Mouse (Mus musculus): Measurements from ENCODE around the gene Pnmal1.

DNA sequence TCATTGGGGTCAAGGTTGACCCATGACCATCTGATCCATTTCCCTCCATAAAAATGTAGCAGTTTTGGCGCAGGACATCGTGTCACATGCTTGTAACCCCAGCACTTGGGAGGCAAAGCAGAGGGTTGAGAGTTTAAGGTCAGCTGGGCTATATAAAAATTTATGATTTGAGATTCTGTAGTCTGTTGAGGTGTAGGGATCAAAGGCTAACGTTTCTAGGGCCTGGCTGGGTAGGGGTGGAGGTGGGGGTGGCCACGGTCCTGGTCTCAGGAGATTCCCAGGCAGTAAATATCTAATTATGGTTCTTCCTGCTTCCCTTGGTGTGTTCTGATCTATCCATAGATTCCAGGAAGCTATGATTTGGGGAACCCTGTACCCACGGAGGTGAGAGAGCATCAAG, 2.2 kb downstream of the Pnmal1 start:
- TF ChIP-seq MAX (IDR thresholded peaks at IDR 0.05) (no peak), CTCF (IDR thresholded peaks at IDR 0.05; ENCODE audit: control insufficient read depth, insufficient read depth, insufficient read length) (no peak), MYOD1 (IDR thresholded peaks at IDR 0.05; ENCODE audit: control insufficient read depth, insufficient read length, low read depth) (no peak), CEBPB (IDR thresholded peaks at IDR 0.05; ENCODE audit: low read depth) (no peak), USF1 (IDR thresholded peaks at IDR 0.05; ENCODE audit: low read depth) (no peak), FOSL1 (IDR thresholded peaks at IDR 0.05; ENCODE audit: insufficient read depth, low read length, poor library complexity, severe bottlenecking) (no peak)

All from C2C12 (cell line).